Comparison of ENCODE assay signal across 8 mouse cellular contexts in the genomic region with DNA sequence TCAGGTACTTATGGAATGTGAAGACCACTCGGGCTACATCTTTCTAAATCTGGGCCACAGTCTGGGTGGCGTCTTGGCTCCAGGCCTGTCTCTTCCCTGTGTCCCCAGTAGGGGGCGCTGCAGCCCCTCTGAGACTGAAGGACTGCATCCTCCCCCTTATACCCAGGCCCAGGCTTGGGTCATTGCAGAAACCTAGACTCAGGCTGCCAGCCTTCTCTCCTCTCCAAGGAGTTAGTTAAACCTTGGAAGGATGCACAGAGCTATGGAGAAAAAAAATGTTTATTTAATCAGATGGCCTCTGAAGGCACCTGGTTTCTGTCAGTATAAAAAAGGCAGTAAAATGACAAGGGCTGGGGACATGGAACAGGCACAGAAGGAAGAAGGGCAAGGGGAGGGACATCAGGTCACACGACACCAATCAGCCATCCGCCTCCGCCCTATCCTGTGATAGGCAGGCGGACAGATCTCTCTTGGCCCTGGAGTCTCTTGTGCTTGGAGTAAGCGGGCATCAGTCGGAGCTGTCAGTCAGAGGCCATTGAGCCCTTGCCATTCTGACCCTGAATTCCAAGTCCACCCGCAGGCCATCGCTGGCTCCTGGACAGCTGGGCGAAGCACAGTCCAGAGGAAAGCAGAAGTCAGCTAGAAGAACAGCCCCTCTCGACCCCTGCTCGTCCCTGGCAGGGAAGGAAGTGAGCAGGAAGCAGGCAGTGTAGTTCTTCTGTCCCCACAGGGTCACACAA. TPM values are rescaled to one million over a fixed set of nuclear protein-coding genes. Genes with fewer than 3 reads are reported as not detected.
DNase-seq lines count a peak whose midpoint lies in the region; ATAC-seq and TF ChIP-seq lines count a peak whose summit lies in the region.

No protein-coding gene starts in this region.

- no peak for TF ChIP-seq POLR2A in ES-Bruce4 (IDR thresholded peaks at IDR 0.05; ENCODE audit: insufficient read depth, low read length)

- no peak for TF ChIP-seq EP300 in ES-Bruce4 (IDR thresholded peaks at IDR 0.05; ENCODE audit: insufficient read depth, low read depth, low read length)

- H3K4me1 ChIP-seq in ES-Bruce4 (ENCODE audit: control insufficient read depth, insufficient read depth, low read length), result peaks cover 3% of the 10 kb centered on the region
- H3K4me1 ChIP-seq in forebrain, postnatal 0 days (ENCODE audit: insufficient read depth), result no peaks in the 10 kb centered on the region

- H3K4me2 ChIP-seq in forebrain, postnatal 0 days (ENCODE audit: low read depth), result no peak overlapping the region

- H3K27me3 ChIP-seq in ES-Bruce4 (ENCODE audit: control insufficient read depth, insufficient read depth, low read length, poor library complexity, severe bottlenecking), result no peaks in the 10 kb centered on the region
- no peaks in the 10 kb centered on the region for H3K27me3 ChIP-seq in forebrain, postnatal 0 days (ENCODE audit: insufficient read depth, low read length)

- no peak overlapping the region for H3K9ac ChIP-seq in ES-Bruce4 (ENCODE audit: low read depth, poor library complexity, severe bottlenecking)
- H3K9ac ChIP-seq in forebrain, postnatal 0 days, result peak overlapping the region; percentile 14; the same call in 1 of the 2 replicates

- H3K4me3 ChIP-seq in ES-Bruce4 (ENCODE audit: low read depth, low read length), result peak overlapping the region; percentile 41
- no peak overlapping the region for H3K4me3 ChIP-seq in forebrain, postnatal 0 days (ENCODE audit: low read depth, low read length)

- H3K36me3 ChIP-seq in ES-Bruce4 (ENCODE audit: control insufficient read depth, insufficient read depth, low read length, poor library complexity, severe bottlenecking), result peaks cover 33% of the 10 kb centered on the region
- peaks cover 19% of the 10 kb centered on the region for H3K36me3 ChIP-seq in forebrain, postnatal 0 days (ENCODE audit: insufficient read depth)

- WGBS in forebrain, postnatal 0 days, result 33% methylated on average over 14 of the region's 14 CpGs

- peak; percentile 72 to 84 for DNase-seq in cerebellum, adult 18-20 months
- DNase-seq in forebrain, postnatal 0 days, result peak; percentile 84
- DNase-seq in heart, postnatal 4 days, result peak; percentile 92
- peak; percentile 70 for DNase-seq in layer of hippocampus, adult 9-11 months
- DNase-seq in lung, postnatal 10 days, result peak; percentile 92
- peak; percentile 90 for DNase-seq in retina, embryonic 14.5 days (ENCODE audit: low spot score)
- peak; percentile 76 to 79 for DNase-seq in thymus, postnatal 36 days

- H3K27ac ChIP-seq in ES-Bruce4 (ENCODE audit: insufficient read depth, low read length), result peak overlapping the region; percentile 65
- H3K27ac ChIP-seq in forebrain, postnatal 0 days (ENCODE audit: low read depth, low read length), result peak overlapping the region; percentile 71

- peak; percentile 76 for ATAC-seq in forebrain, postnatal 0 days

- no peaks in the 10 kb centered on the region for H3K9me3 ChIP-seq in ES-Bruce4 (replicated peaks; ENCODE audit: control insufficient read depth, insufficient read depth, low read length, poor library complexity, severe bottlenecking)
- no peaks in the 10 kb centered on the region for H3K9me3 ChIP-seq in forebrain, postnatal 0 days (ENCODE audit: low read length)

- peak; percentile 91 for TF ChIP-seq CTCF in ES-Bruce4 (IDR thresholded peaks at IDR 0.05; ENCODE audit: low read depth, low read length)
- TF ChIP-seq CTCF in forebrain, postnatal 0 days (IDR thresholded peaks at IDR 0.05; ENCODE audit: low read depth), result peak; percentile 86

RNA-seq across cellular contexts. Expression of a gene that starts 12.0 kb away (rescaled TPM):
- polyA plus RNA-seq in ES-Bruce4 (2011; ENCODE audit: insufficient read depth, insufficient read length, low read depth, missing spikeins), result 3,626 and 3,708 TPM in 2 replicates
- 1,283 and 1,351 TPM in 2 replicates for total RNA-seq in forebrain, postnatal 0 days (2014; rRNA removed)
- polyA plus RNA-seq in forebrain, postnatal 0 days (2015; fragmentation: Nextera tagmentation; extraction: Ambion mirVana), result 1,258 and 1,497 TPM in 2 replicates
- total RNA-seq in heart, postnatal 4 days (2021), result 1,000 to 10,000 TPM; 1,093 to 1,133 TPM

RNA-seq across cellular contexts. Expression of a gene that starts 14.3 kb away (rescaled TPM):
- polyA plus RNA-seq in ES-Bruce4 (2011; ENCODE audit: insufficient read depth, insufficient read length, low read depth, missing spikeins), result 132 and 134 TPM in 2 replicates
- total RNA-seq in forebrain, postnatal 0 days (2014; rRNA removed), result 68.3 and 84.5 TPM in 2 replicates
- 76.2 and 84.4 TPM in 2 replicates for polyA plus RNA-seq in forebrain, postnatal 0 days (2015; fragmentation: Nextera tagmentation; extraction: Ambion mirVana)
- 10 to 100 TPM; 77.9 to 96.2 TPM for total RNA-seq in heart, postnatal 4 days (2021)

RNA-seq across cellular contexts. Expression of a gene that starts 16.8 kb away (rescaled TPM):
- 19.2 and 22.6 TPM in 2 replicates for polyA plus RNA-seq in ES-Bruce4 (2011; ENCODE audit: insufficient read depth, insufficient read length, low read depth, missing spikeins)
- total RNA-seq in forebrain, postnatal 0 days (2014; rRNA removed), result not detected in 2 replicates
- polyA plus RNA-seq in forebrain, postnatal 0 days (2015; fragmentation: Nextera tagmentation; extraction: Ambion mirVana), result not detected in 2 replicates
- total RNA-seq in heart, postnatal 4 days (2021), result not detected

RNA-seq across cellular contexts. Expression of a gene that starts 21.4 kb away (rescaled TPM):
- polyA plus RNA-seq in ES-Bruce4 (2011; ENCODE audit: insufficient read depth, insufficient read length, low read depth, missing spikeins), result 28.2 and 31.7 TPM in 2 replicates
- 80.9 and 87.0 TPM in 2 replicates for total RNA-seq in forebrain, postnatal 0 days (2014; rRNA removed)
- 83.8 and 89.6 TPM in 2 replicates for polyA plus RNA-seq in forebrain, postnatal 0 days (2015; fragmentation: Nextera tagmentation; extraction: Ambion mirVana)
- total RNA-seq in heart, postnatal 4 days (2021), result 10 to 100 TPM; 37.3 to 39.2 TPM

RNA-seq across cellular contexts. Expression of a gene that starts 29.6 kb away (rescaled TPM):
- 2.7 and 3.0 TPM in 2 replicates for polyA plus RNA-seq in ES-Bruce4 (2011; ENCODE audit: insufficient read depth, insufficient read length, low read depth, missing spikeins)
- total RNA-seq in forebrain, postnatal 0 days (2014; rRNA removed), result 2.8 and 3.1 TPM in 2 replicates
- polyA plus RNA-seq in forebrain, postnatal 0 days (2015; fragmentation: Nextera tagmentation; extraction: Ambion mirVana), result 2.2 and 2.7 TPM in 2 replicates
- 1 to 10 TPM; 1.5 to 1.9 TPM for total RNA-seq in heart, postnatal 4 days (2021)
